Mouse (Mus musculus): ENCODE data around the gene Ovol2.

Gene Ovol2

GRCm38 (mm10) chr2:144324218-144324617, 7.7 kb downstream of the Ovol2 start:
- DNase-seq (ENCODE audit: low spot score in 2 of 2) = no peak

- no peak for DNase-seq (ENCODE audit: low spot score in 2 of 2)
These were observed 20.6 kb downstream of the Ovol2 start for GRCm38 (mm10) chr2:144311372-144311771.

- DNase-seq (ENCODE audit: low spot score in 2 of 2) = no peak
These were observed 21.7 kb downstream of the Ovol2 start for GRCm38 (mm10) chr2:144310273-144310672.

- DNase-seq (ENCODE audit: low spot score in 2 of 2) = no peak
These were observed 23.4 kb downstream of the Ovol2 start for GRCm38 (mm10) chr2:144308561-144308960.

GRCm38 (mm10) chr2:144305721-144306294, 26.1 kb downstream of the Ovol2 start:
- DNase-seq (ENCODE audit: low spot score in 2 of 2) = no peak

GRCm38 (mm10) chr2:144301101-144301500, 30.8 kb downstream of the Ovol2 start:
- no peak for DNase-seq (ENCODE audit: low spot score in 2 of 2)

GRCm38 (mm10) chr2:144299749-144300669, 31.9 kb downstream of the Ovol2 start:
- no peak for DNase-seq (ENCODE audit: low spot score in 2 of 2)

- no peak for DNase-seq (ENCODE audit: low spot score in 2 of 2)
These were observed 36.7 kb downstream of the Ovol2 start for GRCm38 (mm10) chr2:144295145-144295735.

GRCm38 (mm10) chr2:144291600-144292305, 40.2 kb downstream of the Ovol2 start:
- no peak for DNase-seq (ENCODE audit: low spot score in 2 of 2)

- DNase-seq (ENCODE audit: low spot score in 2 of 2) = no peak
These were observed 41.6 kb downstream of the Ovol2 start for GRCm38 (mm10) chr2:144290321-144290720.

- DNase-seq (ENCODE audit: low spot score in 2 of 2) = no peak
These were observed 50.5 kb downstream of the Ovol2 start for GRCm38 (mm10) chr2:144281417-144281816.

GRCm38 (mm10) chr2:144280568-144280967, 51.4 kb downstream of the Ovol2 start:
- no peak for DNase-seq (ENCODE audit: low spot score in 2 of 2)

GRCm38 (mm10) chr2:144279742-144280141, 52.2 kb downstream of the Ovol2 start:
- peak in 1 of 2 experiments; percentile 16 for DNase-seq (ENCODE audit: low spot score in 2 of 2)

- DNase-seq (ENCODE audit: low spot score in 2 of 2) = no peak
These were observed 55.1 kb downstream of the Ovol2 start for GRCm38 (mm10) chr2:144276885-144277284.

- no peak for DNase-seq (ENCODE audit: low spot score in 2 of 2)
These were observed 57.2 kb downstream of the Ovol2 start for GRCm38 (mm10) chr2:144274741-144275140.

GRCm38 (mm10) chr2:144272088-144272487, 59.9 kb downstream of the Ovol2 start:
- DNase-seq (ENCODE audit: low spot score in 2 of 2) = no peak

- DNase-seq (ENCODE audit: low spot score in 2 of 2) = peak; percentile 82 to 93
These were observed 61.2 kb downstream of the Ovol2 start, which contains the start of the genes Mgme1 and Snx5 for GRCm38 (mm10) chr2:144270507-144271420. Gene Mgme1, plus strand, starts transcription at chr2:144270663. Gene Snx5, minus strand, starts transcription at chr2:144270906.

- DNase-seq (ENCODE audit: low spot score in 2 of 2) = no peak
These were observed 62.1 kb downstream of the Ovol2 start for GRCm38 (mm10) chr2:144269679-144270475.

GRCm38 (mm10) chr2:144269306-144269650, 62.7 kb downstream of the Ovol2 start:
- DNase-seq (ENCODE audit: low spot score in 2 of 2) = no peak

Data from cerebellum, postnatal 4 days (tissue).